Mouse (Mus musculus) ovary, postnatal 10 days (tissue): ENCODE data around the gene Fads1.
"Not testable (repeated sequence)": the region's sequence is repeated elsewhere in the genome, so short reads cannot be mapped to it uniquely, and the experiment has no call there.

Experiments used
- DNase-seq: peaks from one replicate; pipeline ENCODE4 v3.0.0; 2022; ENCODE audit warnings: low spot score

The Fads1 gene

DNA sequence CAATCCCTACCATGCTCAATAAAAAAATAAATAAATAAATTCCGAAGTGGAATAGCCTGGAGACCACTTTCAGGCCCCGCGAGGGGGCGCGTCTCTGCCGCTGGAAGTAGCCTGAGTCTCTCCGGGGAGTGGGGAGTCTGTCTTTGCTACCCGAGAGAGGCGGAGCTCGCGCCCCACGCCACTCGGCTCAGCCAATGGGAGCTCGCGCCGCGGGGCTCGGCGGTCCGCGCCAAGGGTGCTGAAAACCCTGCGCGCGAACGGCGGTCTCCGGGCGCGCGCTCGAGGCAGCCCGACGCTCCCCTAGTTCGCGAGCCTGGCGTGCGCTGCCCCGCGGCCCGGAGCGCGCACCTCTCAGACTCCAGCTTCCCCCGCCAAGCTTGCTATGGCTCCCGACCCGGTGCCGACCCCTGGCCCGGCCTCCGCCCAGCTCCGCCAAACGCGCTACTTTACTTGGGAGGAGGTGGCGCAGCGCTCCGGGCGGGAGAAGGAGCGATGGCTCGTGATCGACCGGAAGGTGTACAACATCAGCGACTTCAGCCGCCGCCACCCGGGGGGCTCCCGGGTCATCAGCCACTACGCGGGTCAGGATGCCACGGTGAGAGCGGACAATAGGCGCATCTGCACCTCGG lies at the start of gene Fads1:
TSS of gene Fads1 (plus strand) at position 219 of the 629 bp plus-strand sequence.
- peak; percentile 75 for DNase-seq

DNA sequence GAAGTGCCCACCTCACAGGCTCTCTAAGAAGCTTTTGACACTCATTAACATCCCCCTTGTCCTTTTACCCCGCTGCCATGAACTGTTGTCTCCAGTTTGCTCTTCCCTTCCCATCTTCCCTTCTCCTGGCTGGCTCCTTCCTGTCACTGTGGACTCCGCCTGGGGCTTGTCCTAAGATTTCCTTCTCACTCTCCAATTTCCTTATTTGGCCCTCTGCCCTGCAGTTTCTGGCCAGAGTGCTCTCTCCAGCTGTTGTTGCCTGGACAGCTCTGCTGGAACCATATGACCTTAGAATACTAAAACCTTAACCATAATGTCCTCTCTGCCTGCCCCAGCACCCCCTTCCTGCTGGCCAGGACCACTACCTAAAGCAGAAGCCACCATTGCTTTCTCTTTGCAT lies 48.0 kb upstream of the Fads1 start:
- peak; percentile 42 for DNase-seq

- DNase-seq = no peak
These were observed 45.3 kb upstream of the Fads1 start for GRCm38 (mm10) chr19:10137423-10137822.

GRCm38 (mm10) chr19:10139736-10140135 lies 43.0 kb upstream of the Fads1 start:
- no peak for DNase-seq

DNA sequence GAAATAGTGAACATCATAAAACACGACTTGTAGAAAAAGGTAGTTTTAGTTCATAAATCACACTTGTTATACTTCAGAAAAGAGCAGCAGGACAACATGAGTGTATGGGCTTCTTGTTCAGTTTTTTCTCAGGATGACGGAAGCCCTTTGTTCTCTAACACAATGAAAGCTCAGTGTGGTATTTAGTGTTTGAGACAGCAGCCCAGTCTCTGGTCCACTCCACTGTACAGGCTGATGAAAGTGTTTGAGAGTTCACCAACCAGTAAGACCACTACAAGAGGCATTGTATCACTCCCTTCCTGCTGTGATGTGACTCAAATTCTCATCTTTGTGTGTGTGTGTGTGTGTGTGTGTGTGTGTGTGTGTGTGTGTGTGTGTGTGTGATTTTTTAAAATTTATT lies 39.0 kb upstream of the Fads1 start:
- no peak for DNase-seq

- DNase-seq = no peak
These were observed 38.2 kb upstream of the Fads1 start for GRCm38 (mm10) chr19:10144464-10144863.

DNA sequence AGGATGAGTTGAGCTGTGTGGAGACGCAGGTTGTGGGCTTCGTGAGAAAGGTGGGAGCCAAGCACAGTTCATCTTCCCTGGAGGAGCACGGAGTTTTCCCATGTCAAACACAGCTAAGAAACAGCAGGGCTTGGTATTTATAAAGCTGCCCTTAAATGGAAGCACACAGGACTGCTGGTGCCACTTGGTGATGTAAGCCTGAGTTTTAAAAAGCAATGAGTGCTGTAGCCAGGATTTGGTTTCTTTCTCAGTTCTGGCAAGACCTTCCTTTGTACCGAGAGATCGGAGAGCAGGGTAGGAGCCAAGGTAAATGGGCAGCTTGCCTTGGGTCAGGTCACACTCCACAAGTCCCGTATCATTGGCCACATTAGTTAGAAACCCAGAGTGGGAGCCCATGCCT lies 34.1 kb upstream of the Fads1 start:
- no peak for DNase-seq

- no peak for DNase-seq
These were observed 33.5 kb upstream of the Fads1 start for GRCm38 (mm10) chr19:10149189-10149588.

- DNase-seq = no peak
These were observed 25.0 kb upstream of the Fads1 start for GRCm38 (mm10) chr19:10157725-10158124.

GRCm38 (mm10) chr19:10163896-10164295 lies 18.8 kb upstream of the Fads1 start:
- no peak for DNase-seq

DNA sequence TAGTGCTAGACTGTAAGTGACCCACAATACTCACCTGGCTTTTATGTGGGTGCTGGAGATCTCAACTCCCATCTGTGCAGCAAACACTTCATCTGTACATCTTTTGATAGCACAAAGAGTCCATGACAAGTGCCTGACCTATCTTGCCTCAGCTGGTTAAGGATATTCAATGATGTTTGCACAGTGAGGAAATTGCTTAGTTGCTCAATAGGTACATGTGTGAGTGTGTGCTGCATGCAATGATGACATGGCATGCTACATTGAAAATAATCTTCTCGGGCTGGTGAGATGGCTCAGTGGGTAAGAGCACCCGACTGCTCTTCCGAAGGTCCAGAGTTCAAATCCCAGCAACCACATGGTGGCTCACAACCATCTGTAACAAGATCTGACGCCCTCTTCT lies 16.8 kb upstream of the Fads1 start:
- DNase-seq = not testable (repeated sequence)

DNA sequence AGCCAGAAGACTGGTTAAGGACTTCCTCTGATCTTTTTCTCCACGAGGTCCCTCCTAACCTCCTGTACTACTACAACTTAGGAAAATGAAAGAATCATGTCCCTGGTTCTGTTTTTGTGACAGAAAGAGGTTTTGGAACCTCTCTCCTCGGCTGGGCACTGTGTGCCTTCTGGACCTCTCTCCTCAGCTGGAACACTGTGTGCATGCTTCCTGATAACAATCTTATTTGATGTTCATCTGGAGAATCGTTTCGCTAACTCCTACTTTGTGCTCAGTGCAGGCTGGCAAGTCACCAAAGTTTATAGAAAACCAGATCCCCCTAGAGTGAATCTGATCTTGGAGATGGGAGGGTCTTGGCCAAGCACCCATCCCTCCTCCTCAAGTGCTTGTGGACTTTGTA lies 15.6 kb upstream of the Fads1 start:
- no peak for DNase-seq

- DNase-seq = no peak
These were observed 14.7 kb upstream of the Fads1 start for GRCm38 (mm10) chr19:10167951-10168350.

DNA sequence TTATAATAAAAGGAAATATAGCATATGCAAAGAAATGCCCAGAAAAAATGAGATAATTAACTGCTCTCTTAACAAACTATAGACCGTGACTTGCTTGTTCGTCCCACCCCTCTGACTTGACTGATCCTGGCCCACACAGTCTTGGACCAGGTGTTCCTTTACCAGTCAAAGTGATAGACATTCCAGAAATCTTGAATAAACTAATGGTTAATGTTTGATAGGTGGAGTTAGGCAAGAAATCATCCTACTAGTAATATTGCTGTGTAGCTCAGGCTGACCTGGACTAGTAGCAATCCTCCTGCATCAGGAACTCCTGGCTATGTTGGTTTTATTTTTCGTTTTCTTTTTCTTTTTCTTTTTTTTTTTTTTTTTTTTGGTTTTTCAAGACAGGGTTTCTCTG lies 14.2 kb upstream of the Fads1 start:
- no peak for DNase-seq

- no peak for DNase-seq
These were observed 13.5 kb upstream of the Fads1 start for GRCm38 (mm10) chr19:10169179-10169578.

DNA sequence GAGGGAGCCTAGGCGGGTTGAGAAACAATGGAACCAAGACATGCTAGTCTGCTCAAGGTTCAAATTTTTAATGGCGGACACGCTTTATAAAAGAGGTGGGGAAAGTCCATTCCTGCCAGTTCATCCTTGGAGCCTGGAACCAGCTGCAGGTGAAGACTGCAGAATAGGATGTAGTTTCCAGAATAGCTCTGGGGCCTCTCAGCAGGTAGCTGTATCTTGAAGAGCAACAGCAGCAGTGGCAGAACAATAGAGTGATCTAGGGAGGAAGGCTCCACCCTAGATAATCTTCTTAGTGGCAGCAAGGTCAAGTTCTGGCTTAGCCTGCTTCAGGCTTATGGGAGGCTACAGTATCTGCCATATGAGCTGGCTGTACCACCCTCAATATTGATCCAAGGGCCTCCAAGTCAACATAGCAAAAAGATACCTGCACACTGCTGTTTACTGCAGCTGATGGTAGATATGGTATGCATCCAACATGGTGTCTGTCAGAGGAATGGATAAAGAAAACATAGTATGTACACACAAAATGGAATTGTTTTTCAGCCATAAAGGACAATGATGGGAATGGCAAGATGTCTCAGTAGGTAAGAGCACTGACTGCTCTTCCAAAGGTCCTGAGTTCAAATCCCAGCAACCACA lies 12.9 kb upstream of the Fads1 start:
- not testable (repeated sequence) for DNase-seq

- DNase-seq = no peak
These were observed 12.2 kb upstream of the Fads1 start for GRCm38 (mm10) chr19:10170466-10170865.

- no peak for DNase-seq
These were observed 11.3 kb upstream of the Fads1 start for GRCm38 (mm10) chr19:10171359-10171758.

- no peak for DNase-seq
These were observed 10.8 kb upstream of the Fads1 start for GRCm38 (mm10) chr19:10171846-10172245.

GRCm38 (mm10) chr19:10173116-10173718 lies 9.5 kb upstream of the Fads1 start:
- DNase-seq = no peak

GRCm38 (mm10) chr19:10173844-10174539 lies 8.7 kb upstream of the Fads1 start:
- no peak for DNase-seq

DNA sequence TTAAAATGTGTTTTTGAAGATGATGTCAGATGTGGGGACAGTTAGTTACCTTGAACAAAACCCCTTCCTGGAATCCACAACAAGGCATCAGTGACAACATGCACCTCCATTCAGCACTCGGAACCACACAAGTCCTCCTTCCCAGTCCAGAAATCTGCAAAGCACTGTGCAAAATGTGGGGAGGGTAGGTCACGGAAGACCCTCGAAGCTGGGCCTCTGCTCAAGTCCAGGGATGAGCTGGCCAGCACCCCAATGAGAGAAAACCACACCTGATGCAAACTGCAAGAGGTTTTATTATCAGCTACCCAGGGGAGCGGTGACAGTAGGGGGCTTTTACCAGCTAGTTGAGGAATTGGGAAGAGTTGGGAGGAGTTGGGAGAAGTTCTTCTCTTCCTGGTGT lies 7.7 kb upstream of the Fads1 start:
- no peak for DNase-seq

- no peak for DNase-seq
These were observed 6.2 kb upstream of the Fads1 start for GRCm38 (mm10) chr19:10176477-10176876.
